In genomic region chr1:151285045-151285444, GRCm38 (mm10) we compare ENCODE assay signal across 14 mouse cellular contexts.
"Had no signal": no experiment of that assay in that cellular context is flagged by ENCODE, and none has a peak within 500 bp of the region (broad histone marks: within the 10 kb centered on the region; RNA-seq: fewer than 3 reads in every experiment).

No protein-coding gene starts in this region.

- ATAC-seq: intestine, postnatal 0 days; liver, postnatal 0 days; midbrain, embryonic 15.5 days had no signal

- DNase-seq: kidney, adult 8-10 months; kidney, postnatal 25 days; liver; liver, embryonic 13.5 days; liver, postnatal 0 days; lung, postnatal 14 days; right cerebral cortex, postnatal 25 days; thymus, postnatal 4 days had no signal

- H3K27ac ChIP-seq: limb, embryonic 12.5 days; liver, embryonic 13.5 days; lung, embryonic 15.5 days; midbrain, embryonic 15.5 days; neural tube, embryonic 13.5 days; stomach, postnatal 0 days had no signal

- H3K4me3 ChIP-seq: limb, embryonic 12.5 days; liver, embryonic 13.5 days; lung, embryonic 15.5 days; midbrain, embryonic 15.5 days; neural tube, embryonic 13.5 days had no signal
